Mouse (Mus musculus) left cerebral cortex, adult 8-10 months (tissue): ENCODE results near the gene Gimap5. TPM values are rescaled to one million over a fixed set of nuclear protein-coding genes. Genes with fewer than 3 reads are reported as not detected.

Experiments
- DNase-seq, 2 experiments: peaks; one replicate each; pipeline ENCODE4 v3.0.0; 2022; ENCODE audit warnings: low spot score in 2 of 2
- total RNA-seq, 4 experiments: library from RNA; stranded (reverse); gene quantifications; 2 replicates each; pipeline ENCODE4 v1.2.4; 2022

The Gimap5 gene
- total RNA-seq = 1 to 10 TPM in 1 of 4 experiments, under 1 TPM in 3; 0.32 to 1.2 (median 0.89) TPM

DNA sequence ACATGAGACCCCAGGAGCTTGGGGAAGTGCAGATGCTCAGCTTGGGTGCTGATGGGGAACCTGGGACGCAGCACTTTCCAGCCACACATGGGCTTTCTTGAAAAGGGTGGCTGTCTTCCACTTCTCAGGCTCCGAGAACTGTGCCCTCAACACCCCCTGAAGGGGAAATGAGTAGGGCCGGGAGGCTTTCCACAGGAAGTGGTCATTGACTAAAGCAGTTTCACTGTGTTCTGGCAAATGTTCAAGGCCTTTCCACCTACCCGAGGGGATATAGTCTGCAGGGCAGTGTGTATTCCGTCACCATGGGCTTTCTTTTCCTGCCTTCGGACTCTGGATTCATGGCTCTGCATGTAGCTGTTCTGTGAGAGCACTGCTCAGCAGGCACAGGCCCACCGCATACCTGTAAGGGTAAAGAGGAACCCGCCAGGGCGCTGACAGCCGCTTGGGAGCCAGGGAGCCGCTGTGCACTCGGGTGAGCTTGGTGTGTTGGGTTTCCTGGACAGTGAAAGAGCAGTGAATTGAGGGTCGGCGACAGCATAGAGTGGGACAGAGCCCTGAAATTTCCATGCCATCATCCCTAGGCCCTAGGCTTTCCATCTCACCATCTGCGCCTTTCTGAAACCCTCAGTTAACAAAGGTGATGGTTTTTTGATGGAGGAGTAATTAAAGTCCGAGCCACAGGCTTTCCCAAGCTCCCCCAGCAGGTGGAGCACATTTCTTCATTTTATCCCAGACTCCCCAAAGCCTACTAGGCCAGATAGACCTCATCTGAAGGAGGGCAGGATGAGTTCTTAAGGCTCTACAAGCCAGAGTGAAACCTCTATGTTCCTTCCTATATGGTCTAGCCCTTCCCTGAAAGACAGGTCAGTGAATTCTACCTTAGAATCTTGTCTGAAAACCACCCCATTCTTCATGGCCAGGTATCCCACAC is at the start of gene Gimap5:
Gimap5 (plus strand) TSS at position 239 of the 931 bp plus-strand sequence.
- DNase-seq = no peak

DNA sequence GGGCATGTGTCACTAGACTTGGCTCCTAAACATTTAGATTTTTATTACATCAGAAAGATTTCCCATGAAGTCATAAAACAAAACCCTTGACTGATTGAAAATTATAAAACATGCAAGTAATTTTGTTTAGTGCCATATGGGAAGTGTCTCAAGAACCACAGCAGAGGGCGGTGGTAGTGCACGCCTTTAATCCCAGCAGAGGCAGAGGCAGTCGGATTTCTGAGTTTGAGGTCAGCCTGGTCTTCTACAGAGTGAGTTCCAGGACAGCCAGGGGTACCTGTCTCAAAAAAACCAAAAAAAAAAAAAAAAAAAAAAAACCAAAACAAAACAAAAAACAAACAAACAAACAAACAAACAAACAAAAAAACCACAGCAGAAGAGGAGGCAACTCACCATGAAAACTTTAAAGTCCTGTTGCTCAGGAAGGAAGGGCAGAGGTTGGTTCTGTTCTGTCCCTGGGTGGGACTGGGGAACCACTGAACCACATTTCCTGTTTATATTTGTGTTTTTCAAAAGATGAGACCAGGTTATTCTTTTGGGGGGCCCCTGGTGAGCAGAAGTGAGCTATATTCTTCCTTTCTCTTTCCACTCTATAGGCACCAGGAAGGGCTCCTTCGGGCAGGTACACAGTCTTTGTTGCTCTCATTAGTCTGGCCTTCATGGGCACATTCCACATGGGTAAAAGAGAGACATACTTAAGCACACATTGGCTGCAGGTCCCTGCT is 49.0 kb upstream of the Gimap5 start:
- no peak for DNase-seq

DNA sequence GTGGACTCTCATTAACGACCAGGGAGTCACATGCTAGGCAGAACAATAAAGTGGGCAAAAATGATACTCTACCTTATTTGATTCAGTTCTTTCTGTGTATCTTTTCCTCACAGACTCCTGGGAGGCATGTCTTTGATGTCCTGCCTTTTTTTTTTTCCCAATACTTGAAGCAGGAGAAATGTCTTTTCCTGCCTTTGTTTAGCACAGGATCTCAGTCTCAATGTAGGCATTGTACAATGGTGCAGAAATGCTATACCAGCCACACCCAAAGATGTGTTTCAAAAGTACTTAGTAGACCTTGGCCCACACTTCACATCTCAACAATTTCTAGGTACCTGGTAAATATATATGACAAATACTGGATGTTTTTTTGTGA is 48.5 kb upstream of the Gimap5 start:
- no peak for DNase-seq

DNA sequence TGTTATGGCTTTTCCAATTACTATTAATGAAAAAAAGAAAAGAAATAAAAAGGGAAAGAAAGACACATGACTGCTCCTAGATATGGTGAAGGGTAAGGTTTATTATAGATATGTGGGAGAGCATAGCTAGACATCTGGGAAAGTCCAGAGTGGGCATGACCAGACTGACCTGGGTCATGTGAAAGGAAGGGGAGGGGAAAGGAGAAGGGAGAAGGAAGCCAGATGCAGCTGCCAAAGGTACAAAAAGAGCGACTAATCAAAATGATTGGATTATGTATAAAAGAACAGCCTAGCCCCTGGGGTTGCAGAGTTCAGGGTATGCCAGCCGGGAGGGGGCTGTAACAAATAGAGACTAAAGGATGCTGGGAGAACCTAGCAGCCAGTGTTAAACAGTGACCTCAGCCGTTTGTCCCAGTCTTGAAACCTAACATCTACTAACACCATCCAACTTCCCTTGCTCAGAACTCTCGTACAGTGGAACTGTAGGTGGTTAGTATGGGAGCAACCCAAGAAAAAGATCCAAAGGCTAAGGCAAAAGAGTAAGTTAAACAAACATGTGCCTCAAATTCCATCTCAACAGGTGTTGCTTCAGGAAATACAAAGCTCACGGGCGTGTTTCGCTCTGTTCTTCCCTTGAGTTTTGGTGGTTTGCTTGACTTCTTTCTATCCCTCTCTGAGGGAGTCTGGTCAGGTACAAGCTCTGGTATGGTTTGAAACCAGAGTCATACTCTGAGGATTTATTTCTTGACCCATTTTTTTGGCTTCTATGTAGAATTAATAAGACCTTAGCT is 47.7 kb upstream of the Gimap5 start:
- DNase-seq = no peak

DNA sequence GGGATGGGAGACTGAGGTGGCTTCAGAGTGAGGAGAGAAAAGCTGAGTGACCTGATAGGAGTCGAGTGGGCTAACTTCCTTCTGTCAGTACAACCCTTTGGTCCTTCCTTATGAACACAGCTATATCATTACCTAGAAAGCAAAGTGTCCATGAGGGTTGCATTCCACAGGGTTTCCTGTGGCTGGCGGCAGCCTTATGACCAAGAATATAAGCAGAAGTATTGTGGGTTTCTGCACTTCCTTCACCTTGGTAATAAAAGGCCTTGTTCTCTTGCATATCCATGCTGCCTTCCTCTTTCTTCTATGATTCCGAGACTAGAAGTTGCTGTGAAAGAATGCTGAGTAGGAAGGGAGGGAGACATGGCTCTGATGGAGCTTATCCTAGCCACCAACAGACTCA is 47.1 kb upstream of the Gimap5 start:
- no peak for DNase-seq

DNA sequence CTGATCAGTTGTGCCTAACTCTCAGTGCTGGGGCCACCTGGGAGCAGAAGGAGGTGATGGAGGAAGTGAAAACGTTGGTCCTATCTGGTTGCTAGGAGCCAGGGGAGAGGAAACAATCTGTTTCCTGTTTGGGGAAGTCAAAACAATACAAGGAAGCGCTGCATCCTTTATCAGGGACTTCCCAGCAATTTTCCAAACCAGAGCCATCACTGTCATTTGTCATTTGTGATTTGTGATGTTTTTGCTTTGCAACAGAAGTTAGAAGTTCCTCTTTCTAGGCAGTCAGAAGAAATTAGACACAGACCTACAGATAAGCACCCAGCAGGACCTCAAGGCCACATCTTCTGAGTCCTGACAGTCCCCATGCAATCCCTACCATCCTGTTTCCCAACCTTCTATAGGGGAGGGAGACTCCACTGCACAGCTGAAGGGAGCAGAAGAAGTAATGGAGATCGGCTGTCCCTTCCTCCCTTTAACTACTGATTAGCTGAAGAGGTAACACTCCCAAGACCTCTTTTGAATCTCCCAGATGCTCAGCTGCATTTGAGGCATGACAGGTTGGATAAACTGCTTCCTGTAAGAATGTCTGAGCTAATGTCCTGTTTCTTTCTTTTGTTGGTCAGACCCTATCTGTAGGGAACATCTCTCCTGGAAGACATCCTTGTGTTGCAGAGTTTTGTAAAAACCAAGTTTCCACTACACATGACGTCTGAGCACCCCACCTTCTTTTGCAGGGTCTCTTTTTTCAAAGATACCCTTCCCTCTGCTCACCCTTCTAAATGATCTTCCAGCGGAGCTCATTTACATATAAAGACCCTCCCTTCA is 45.5 kb upstream of the Gimap5 start:
- no peak for DNase-seq

DNA sequence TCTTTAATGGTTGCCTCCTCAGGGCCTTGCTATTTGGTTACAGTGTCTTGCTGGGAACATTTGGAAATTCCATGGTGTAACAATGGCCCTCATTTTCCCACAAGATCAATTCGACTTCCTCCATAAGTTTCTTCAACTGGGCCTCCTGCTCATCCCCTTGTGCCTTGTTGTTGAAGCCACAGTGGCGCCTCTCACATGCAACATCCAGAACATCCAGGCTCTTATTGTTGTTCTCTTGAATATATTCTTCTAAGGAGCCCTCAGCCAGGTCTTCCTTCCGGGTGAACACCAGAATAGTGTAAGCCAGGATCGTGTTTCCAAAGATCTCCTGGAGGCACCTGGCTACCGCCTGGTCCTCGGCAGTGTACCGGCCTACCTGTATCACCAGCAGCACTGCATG is 43.9 kb upstream of the Gimap5 start:
- DNase-seq = no peak

DNA sequence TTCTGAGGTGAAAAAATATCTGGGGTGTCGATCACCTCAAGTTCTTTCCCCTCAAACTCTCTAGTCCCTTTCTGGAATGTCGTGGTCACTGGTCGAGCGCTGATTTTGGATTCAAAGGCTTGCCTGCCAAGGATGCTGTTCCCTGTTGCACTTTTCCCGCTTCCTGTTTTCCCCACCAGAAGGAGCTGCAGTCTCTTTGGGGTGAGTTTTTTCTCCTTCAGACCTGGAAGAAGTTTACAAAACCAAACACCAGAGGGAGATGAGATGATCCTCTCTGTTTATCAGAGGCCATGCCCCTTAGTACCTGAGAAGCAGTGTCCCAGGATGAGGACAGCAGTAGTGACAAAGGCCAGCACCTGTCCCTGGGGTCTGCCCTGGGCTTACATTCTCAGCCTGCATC is 43.4 kb upstream of the Gimap5 start:
- no peak for DNase-seq

DNA sequence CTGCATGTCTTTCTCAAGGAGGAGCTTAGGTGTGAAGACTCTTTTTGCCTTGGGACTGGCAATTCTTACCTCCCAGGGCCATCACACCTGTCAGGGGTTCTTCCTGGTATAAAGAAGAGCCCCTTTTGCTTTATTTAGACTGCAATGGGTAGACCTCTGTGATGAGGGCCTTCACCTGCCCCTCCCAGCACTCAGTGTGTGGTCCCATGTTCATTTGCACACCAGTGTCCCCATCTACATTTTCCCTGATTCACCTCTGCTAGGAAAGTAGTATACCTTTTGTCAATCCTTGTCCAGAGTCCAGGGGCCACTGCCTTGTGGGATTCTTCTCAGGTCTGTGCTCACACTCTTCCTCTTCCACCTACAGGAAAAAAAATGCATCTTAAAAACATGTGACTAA is 41.9 kb upstream of the Gimap5 start:
- DNase-seq = no peak

DNA sequence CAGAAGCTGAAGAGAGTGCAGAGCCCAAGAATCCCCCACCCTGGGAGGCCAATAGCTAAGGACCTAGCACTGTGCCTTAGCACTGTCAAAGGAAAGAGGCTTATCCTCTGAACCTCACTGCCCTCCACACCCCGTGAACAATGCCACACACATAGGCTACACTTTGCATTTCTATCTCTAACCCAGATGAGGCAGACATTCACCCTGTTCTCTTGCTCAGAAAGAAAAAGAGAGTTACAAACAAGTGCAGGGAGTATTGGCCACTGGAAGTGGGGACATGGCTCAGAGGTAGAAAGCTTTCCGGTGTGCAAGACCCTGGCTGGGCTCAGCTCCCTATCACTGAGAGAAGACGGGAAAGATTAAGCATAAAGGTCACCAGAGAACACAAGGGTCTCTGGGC is 39.9 kb upstream of the Gimap5 start:
- DNase-seq = no peak

DNA sequence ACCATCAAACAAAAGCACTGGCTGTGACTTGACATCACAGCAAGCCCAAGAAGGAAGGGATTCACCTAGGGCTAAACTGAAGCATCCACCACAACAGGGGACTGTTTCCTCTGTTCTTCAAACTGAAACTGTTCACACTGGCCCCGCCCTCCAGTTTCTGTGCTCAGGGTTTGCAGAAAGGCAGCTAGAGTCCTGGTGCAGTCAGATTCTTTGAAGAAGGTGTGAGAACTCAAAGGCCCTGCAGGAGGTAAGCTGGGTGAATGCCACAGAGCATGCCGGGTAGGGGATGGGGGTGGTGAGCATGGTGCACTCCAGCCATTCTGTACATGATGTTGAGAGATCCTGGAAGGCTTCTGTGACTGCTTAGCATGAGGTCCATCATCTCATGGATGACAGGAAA is 27.5 kb upstream of the Gimap5 start, which contains the start of the genes Gm28053 and Gimap7:
Gm28053 (plus strand) TSS at position 153 of the 400 bp plus-strand sequence.
Gimap7 (plus strand) TSS at position 167 of the 400 bp plus-strand sequence.
- DNase-seq = no peak

DNA sequence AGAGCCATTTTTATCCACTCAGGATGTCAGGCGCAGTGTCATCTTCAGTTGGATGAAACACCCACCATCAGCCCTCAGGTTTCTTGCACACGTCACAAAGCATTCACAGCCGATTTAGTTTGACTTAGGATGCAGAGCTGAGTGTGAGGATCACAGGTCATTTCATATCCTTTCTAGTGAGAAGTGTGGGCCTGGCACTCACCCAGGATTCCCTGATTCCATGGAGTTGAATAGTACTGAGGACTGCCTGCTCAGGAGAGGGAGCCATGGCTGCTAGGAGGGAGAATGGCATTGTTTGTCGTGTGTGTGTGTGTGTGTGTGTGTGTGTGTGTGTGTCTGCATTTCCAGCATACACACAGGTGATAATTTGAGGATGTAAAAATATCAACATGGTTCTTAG is 25.7 kb upstream of the Gimap5 start:
- no peak for DNase-seq

DNA sequence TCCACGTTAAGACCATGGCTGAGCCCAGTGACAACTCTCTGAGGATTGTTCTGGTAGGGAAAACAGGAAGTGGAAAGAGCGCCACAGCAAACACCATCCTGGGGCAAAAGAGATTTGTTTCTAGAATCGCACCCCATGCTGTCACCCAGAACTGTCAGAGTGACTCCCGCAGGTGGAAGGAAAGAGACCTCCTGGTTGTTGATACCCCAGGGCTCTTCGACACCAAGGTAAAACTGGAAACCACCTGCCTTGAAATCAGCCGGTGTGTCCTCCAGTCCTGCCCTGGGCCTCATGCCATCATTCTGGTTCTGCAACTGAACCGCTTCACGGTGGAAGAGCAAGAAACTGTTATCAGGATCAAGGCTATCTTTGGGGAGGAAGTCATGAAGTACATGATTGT is 22.5 kb upstream of the Gimap5 start:
- DNase-seq = no peak

DNA sequence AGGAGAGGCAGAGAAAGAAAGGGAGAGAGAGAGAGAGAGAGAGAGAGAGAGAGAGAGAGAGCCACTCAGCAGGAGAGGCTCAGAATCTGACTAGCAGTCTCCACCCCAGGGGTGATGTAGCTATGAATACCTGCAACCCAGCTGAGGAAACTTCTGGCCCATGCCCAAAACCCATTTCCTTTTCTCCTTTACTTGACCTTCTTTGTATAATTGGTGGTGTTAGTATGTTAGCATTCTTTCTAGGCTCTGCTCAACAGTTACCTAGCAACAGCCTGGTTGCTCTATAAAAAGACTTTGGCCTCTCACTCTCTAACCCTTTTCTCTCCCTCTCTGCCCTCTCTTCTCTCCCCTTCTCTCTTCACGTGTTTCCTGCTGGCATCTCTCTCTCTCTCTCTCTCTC is 20.5 kb upstream of the Gimap5 start:
- peak in 1 of 2 experiments; percentile 32 for DNase-seq

DNA sequence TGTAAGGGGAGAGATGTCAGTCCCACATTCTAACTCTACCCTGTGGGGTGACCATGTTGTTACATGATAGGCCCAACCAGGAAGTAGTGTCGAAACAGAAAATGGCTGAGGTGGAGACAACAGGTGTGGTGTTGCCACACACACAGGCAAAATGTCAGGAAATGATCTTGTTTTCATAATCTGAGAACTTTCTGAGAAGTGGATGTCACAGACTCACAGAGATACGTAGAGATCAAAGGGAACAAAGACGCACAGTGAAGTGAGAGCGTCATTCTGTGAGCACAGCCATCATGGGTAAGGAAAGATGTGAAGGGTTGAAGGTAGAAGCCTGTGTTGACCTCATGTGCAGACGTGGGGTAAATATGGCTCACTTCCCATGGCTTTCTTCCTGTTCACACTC is 18.2 kb upstream of the Gimap5 start:
- DNase-seq = no peak

DNA sequence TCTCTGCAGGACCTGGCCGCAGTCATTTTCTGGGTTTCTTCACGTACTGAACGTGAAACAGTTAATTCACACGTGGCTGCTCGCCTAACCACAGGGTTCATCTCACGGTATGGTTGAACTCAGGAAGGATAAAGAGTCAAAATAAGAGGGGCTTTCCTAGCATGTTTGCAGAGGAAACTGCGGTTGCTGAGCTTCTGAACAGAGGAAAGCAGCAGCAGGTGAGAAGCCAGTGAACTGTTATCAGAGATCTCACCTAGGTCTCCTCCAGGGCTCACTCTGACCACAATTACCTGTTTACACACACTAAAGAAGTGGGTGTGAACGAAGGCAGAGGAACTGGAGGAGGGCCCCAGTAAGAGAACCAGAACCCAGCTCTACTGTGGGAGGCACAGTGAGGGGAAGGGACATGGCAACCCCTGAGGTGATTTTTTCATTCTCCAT is 13.1 kb upstream of the Gimap5 start:
- no peak for DNase-seq

DNA sequence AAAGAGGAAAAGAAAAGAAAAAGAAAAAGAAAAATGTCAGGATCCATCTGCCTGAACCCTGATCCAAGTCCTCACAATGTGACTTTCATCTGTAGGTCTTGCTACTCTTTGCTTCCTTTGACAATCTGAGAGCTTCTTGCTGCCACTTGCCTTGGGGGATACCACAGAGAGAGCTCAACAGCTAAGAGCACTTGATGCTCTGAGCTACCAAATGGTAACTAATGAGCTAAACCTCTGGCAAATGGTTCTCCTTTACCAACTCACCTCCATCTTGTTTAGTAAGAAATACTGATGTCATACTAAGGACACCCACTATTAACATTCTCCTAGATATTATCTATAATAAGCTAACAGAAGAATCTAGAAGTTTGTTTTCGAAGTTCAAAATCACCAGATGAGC is 12.3 kb upstream of the Gimap5 start:
- no peak for DNase-seq

DNA sequence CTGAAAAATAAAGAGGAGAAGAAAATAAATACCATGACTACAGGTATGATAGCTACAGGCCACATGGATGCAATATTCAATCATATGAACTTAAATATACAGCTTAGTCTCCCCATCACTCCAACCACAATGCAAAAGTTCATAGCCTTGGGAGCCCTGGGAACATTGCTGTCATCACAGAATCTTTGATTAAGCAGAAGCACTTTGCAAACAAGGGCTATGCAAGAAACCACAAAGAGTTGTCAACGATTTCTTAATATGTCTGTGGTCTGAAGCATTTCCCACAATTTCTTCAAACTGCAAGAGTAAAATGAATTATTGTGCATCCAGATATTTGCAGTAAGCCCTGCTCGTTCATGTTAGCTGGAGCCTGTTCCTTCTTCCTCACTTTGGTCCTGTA is 8.9 kb upstream of the Gimap5 start:
- DNase-seq = no peak

DNA sequence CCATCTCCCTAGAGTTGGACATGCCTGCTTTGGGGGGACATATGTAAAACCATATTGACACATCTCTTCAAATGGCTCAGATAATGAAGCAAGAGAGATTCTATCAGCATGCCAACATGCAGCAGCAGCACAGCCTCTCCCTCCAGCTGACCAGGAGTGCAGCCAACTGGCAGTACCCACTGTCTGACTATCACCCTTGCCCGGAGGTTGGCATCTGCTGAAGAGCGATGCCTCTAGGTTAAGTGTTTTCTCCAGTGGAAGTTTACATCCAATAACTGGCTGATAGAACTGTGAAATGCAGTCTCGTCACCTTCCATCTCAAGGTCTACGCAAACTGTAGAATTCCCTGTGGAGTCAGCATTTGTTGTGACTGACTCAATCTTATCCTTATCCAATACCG is 8.3 kb upstream of the Gimap5 start:
- DNase-seq = no peak

DNA sequence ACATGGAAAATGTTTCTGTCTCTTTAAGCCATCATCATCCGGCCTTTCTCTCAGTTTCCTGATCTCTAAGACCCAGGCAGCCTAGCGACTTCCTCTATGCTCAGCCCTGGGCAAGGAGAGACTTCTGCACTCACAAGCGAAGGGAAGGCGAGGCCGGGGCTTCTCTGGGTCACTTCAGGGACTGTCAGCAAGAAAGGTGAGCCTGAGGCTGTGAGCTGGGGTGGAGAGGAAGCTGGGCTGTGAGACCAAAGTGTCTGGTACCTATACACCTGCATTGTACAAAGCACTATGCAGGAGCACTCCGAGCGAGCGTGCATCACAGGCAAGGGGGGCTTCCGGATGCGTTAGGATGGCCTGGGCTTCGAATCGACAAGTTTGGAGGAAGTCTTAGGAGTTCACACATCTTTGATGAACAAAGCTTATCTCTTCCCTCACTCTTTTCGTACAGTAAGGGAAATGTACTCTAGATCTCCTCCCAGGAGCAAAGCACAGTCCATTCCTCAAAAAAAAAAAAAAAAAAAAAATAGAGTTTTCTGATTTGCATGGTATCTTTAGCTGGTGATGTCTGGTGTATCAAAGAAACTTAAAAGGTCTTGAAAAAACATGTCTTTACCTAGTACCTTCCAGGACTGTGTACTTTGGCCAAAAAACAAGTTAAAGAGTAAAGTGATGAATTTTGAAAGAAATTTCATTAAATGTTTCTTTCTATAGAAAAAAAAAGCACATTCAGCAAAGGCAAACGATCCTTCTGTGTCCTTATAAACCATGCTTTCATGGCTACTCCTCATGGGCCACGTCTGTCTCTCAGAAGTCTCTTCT is 6.8 kb upstream of the Gimap5 start, which contains the start of gene Gimap1:
Gimap1 (plus strand) TSS at position 94 of the 819 bp plus-strand sequence.
- no peak for DNase-seq
